17 mouse cellular contexts compared by ENCODE assay signal in the genomic region with DNA sequence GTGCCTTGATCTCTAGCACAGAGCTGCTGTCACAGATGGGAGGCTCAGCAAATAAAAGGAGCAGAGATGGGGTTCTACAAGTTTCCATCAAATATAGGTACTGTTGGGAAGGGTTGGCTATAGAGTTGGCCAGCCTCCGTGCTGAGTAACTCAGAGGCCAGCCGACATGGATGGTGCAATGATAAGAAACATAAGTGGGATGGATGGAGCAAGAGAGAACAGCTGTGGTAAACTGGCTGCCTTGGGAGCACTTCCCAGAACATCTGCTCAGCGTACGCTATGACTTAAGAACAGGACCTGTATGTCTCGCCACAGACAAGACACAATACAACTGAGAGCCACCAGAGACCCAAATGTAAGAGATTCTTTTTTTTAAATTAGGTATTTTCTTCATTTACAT.
"Had no signal": no experiment of that assay in that cellular context is flagged by ENCODE, and none has a peak within 500 bp of the region (broad histone marks: within the 10 kb centered on the region; RNA-seq: fewer than 3 reads in every experiment).

No protein-coding gene starts in this region.

- H3K9ac ChIP-seq: limb, embryonic 13.5 days; liver, embryonic 12.5 days; liver, embryonic 15.5 days; midbrain, embryonic 13.5 days had no signal

- H3K27ac ChIP-seq: layer of hippocampus, adult 2 months; limb, embryonic 10.5 days; limb, embryonic 13.5 days; liver, embryonic 12.5 days; liver, embryonic 15.5 days; midbrain, embryonic 10.5 days; midbrain, embryonic 13.5 days; stomach, postnatal 0 days had no signal

- H3K27me3 ChIP-seq: limb, embryonic 13.5 days; liver, embryonic 12.5 days; liver, embryonic 15.5 days; midbrain, embryonic 13.5 days had no signal

- H3K4me2 ChIP-seq: limb, embryonic 13.5 days; liver, embryonic 12.5 days; liver, embryonic 15.5 days; midbrain, embryonic 13.5 days had no signal

- H3K36me3 ChIP-seq: limb, embryonic 10.5 days; limb, embryonic 13.5 days; liver, embryonic 12.5 days; liver, embryonic 15.5 days; midbrain, embryonic 10.5 days; midbrain, embryonic 13.5 days had no signal

- H3K4me3 ChIP-seq: layer of hippocampus, adult 2 months; limb, embryonic 10.5 days; limb, embryonic 13.5 days; liver, embryonic 12.5 days; liver, embryonic 15.5 days; midbrain, embryonic 10.5 days; midbrain, embryonic 13.5 days had no signal

- H3K9me3 ChIP-seq: limb, embryonic 10.5 days; limb, embryonic 13.5 days; liver, embryonic 12.5 days; liver, embryonic 15.5 days; megakaryocyte, embryonic 14.5 days; midbrain, embryonic 10.5 days; midbrain, embryonic 13.5 days had no signal

- ATAC-seq: intestine, embryonic 16.5 days; liver, embryonic 12.5 days; midbrain, embryonic 13.5 days; midbrain, embryonic 16.5 days had no signal

- DNase-seq: kidney, adult 18-20 months; kidney, postnatal 14 days; layer of hippocampus, adult 9-11 months; liver; lung, adult 18-20 months; thymus, postnatal 25 days had no signal
